Mouse (Mus musculus) ovary, postnatal 14 days (tissue): ENCODE measurements around the gene Lpo.
A peak's percentile ranks its signal among the peaks of the same experiment; 100 is the strongest.
"Not testable (repeated sequence)": the region's sequence is repeated elsewhere in the genome, so short reads cannot be mapped to it uniquely, and the experiment has no call there.

ENCODE experiments used
- DNase-seq: peaks from one replicate; pipeline ENCODE4 v3.0.0; 2022; ENCODE audit warnings: low spot score

The Lpo gene

DNA sequence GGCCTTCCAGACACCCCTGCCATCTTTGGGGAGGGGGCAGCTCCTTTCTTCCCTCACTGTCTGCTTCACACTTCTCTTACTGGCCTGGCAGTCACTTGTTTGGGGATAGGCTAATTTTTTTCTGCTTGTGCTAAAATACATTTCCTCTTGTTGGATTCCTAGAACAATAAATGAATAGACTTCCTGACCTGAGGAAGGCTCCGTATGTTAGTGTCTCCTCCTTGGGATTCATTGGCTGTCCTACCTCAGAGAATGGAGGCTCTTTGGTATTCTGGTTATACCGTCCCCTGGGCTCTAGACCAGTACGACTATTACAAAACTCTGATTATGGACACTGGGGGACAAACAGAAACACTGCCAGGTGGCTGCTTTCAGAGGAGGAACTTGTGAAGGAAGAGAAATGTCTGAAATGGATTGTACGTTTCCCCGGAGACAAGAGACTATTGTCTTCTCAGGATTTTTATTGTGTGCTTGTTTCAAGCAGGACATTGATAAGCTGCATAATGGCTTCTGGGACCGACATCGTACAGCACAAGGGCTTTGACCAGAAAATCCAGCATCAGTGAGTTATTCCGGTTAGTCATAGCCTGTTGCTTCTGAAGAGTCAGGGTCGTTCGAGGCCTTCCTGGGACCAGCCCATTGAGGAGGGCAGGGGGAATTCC, at the start of gene Lpo:
Lpo (minus strand) TSS at position 51 of the 662 bp plus-strand sequence.
- no peak for DNase-seq

- no peak for DNase-seq
These were observed 47.3 kb upstream of the Lpo start, which contains the start of gene Epx for GRCm38 (mm10) chr11:87875436-87875835. Gene Epx, minus strand, starts transcription at chr11:87875536.

DNA sequence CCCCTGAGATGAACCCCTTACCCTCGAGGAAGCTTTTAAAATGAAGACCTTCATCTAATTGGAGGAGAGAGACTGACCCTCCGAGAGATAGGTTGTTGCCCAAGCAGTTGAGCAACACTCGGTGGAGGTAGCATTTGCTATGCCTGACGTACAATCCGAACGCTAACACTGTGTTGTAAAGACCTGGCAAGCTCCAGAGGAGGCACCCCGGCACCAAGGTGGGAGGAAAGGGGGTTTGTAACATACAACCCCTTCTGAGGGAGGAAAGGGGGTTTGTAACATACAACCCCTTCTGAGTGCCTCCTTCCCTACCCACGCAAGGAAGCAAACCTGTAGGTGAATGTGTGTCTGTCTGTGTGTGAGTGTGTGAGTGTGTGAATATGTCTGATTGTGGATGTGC, 43.7 kb upstream of the Lpo start:
- no peak for DNase-seq

GRCm38 (mm10) chr11:87870096-87870495, 42.0 kb upstream of the Lpo start:
- DNase-seq: no peak

DNA sequence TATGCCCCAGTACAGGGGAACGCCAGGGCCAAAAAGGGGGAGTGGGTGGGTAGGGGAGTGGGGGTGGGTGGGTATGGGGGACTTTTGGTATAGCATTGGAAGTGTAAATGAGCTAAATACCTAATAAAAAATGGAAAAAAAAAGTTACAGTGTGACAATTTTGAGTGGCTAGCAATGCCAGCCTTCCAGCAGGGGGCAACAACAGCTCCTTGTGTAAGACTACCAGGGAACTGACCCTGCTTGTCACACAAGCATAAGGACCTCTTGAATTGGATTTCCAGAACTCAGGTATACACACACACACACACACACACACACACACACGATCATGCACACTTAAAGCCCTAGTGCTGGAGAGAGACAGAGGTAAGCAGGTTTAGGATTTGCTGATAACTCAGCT, 38.8 kb upstream of the Lpo start:
- not testable (repeated sequence) for DNase-seq

GRCm38 (mm10) chr11:87862805-87863204, 34.7 kb upstream of the Lpo start:
- no peak for DNase-seq

GRCm38 (mm10) chr11:87860426-87860825, 32.3 kb upstream of the Lpo start:
- DNase-seq: no peak

DNA sequence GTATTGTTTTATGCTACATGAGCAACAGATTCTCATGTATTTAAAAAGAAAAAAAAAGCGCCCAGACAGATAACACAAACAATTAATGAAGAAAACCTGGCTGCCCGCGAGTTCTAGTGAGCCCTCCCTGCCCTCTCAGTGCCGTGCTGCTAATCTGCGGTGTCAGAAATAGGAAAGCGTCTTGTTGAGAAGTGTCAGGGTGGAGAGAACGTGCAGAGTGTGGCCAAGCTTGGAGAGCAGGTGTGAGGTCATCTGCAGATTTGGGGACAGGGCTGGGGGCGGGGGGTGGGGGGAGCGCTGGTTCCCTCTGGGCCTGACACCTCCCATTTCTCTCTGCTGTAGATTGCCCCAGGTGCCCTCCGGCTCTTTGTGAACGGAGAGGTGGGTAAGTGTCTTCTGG, 31.2 kb upstream of the Lpo start:
- DNase-seq: no peak

DNA sequence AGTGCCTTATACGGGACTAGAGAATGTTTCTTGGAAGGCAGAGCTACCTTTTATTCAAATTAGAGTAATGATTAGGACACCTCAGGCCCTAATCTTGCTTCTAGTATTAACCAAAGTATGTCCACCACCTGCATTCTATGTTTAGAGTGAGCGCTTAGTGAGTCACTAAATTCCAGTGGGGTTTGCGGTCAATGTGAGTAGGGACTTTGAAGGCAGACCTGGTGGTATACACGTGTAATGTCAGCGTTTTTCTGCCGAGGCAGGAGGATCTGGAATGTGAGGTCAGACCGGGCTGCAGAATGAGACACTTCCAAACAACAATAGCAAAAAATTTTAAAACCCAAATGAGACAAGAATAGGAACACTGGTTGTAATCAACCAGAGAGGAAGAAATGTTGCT, 26.5 kb upstream of the Lpo start:
- DNase-seq: no peak

GRCm38 (mm10) chr11:87853597-87853954, 25.5 kb upstream of the Lpo start:
- DNase-seq: no peak

GRCm38 (mm10) chr11:87852690-87853596, 24.9 kb upstream of the Lpo start, which contains the start of gene Mks1:
Gene Mks1, plus strand, starts transcription at chr11:87853215.
- peak; percentile 79 for DNase-seq

DNA sequence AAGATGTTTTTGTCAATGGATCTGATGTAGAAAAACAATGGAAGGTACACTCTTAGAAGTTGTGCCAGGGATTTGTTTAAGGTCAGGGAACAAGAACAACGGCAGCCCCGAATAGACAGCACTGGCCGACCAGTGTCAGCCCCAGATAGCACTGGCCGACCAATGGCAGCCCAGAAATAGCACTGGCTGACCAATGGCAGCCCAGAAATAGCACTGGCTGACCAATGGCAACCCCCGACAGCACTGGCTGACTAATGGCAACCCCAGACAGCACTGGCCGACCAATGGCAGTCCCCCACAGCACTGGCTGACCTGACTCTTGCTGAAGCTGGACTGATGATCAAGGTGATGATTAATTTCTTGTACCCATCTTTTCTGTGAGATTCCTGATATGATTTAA, 19.8 kb upstream of the Lpo start:
- no peak for DNase-seq

DNA sequence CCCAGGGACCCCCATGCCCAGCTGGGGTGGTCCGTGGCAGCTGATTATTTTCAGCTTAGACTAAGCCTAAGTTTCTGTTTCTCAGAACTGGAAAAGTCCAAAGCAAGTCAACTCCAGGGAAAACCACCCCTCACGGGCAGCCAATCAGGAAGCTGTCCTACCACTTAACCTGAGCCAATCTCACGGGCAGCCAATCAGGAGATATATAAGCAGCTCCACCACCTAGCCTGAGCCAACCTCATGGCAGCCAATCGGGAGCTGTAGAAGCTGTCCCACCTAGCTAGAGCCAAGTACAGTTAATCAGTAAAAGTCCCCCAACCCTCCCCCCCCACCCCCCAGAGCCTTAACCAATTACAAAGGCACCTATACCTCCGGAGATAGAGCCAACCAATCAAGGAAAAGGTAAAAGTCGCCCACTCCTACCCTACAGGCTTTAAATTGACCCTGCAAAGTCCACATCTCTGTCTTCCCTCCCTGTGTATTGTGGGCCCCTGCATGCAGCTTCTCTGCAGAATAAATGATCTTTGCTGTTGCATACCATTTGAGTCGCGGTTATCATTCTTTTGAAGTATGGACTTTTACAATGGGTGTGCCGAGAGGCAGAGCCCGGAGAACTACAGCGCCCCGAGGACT, 19.0 kb upstream of the Lpo start:
- no peak for DNase-seq

DNA sequence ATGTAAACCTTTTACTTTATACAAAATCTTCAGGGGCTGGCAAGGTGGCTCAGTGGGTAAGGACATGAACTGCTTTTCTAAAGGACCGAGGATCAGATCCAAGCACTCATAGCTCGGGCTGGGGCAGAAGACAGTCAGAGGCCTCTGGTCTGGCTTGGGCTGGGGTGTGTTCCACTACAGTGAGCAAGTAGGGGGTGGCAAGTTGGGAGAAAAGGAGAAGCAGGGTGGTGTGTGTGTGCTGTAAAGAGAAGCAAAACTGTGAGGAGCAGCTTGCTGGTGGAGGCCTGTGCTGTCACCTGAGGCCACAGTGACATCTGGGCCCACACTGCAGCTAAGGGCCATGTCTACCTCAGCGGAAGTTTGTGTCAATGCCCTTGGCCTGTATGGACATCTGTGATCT, 13.3 kb upstream of the Lpo start:
- DNase-seq: no peak

DNA sequence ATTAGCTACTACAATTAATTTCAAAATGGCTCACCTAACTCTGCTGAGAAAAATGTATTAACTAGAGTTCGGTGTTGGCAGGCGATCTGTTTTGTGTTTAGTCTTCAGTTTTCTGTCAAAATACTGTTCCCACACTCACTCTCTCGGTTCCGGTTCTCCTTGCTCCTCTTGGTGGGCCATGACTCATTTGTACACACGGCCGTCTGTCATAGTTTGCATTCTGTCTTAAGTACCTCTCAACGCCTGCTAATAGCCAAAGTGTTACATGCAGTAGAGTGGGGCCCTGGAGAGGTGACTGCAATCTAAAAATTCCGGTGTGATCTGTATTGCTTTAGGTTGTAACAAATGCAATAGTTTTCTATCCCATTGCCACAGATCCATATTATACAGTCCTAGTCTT, 12.6 kb upstream of the Lpo start:
- no peak for DNase-seq

GRCm38 (mm10) chr11:87821502-87821901, 6.6 kb downstream of the Lpo start:
- no peak for DNase-seq

GRCm38 (mm10) chr11:87817443-87817773, 10.7 kb downstream of the Lpo start:
- no peak for DNase-seq

- DNase-seq: peak; percentile 22
These were observed 11.2 kb downstream of the Lpo start for GRCm38 (mm10) chr11:87816707-87817442.

DNA sequence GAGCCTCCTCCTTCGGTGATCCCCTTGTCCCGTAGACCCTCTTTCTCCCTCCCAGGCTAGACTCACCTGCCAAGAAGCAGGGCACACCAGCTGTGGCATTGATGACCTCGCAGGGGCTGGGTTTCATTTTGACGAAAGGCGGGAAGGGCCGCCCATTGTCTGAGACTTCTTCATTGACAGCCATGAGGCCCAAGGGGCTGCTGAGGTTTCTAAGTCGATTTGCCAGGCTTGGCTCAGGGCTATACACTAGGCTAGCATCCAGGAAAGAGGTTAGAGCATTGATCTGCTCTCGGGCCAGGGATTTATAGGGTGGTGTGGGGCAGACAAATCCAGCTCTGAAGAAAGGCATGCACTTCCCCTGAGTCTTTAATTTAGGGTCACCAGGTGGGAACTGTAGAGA, 13.3 kb downstream of the Lpo start:
- DNase-seq: no peak

DNA sequence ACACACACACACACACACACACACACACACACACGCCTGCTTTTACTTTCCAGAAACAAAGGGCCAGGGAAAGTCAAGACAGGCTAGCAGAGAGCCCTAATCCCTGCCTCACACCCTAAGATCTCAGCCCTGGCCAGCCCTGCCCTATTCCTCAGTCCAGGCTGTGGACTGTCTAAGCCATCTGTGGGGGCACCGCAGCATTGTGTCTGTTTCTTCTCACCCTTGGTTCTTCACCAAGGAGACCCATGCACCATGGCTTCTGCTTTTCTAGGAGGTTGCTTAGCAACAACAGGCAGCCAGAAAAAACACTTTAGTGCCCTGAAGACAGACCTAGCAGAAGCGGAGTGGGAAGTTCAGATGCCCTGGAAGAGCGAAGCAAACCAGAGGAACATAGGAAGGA, 16.7 kb downstream of the Lpo start:
- DNase-seq: no peak

GRCm38 (mm10) chr11:87808236-87808635, 19.9 kb downstream of the Lpo start:
- DNase-seq: no peak

GRCm38 (mm10) chr11:87807433-87807832, 20.7 kb downstream of the Lpo start:
- DNase-seq: no peak
